Mouse (Mus musculus): ENCODE data around the gene Hnrnpdl.

Hnrnpdl gene

DNA sequence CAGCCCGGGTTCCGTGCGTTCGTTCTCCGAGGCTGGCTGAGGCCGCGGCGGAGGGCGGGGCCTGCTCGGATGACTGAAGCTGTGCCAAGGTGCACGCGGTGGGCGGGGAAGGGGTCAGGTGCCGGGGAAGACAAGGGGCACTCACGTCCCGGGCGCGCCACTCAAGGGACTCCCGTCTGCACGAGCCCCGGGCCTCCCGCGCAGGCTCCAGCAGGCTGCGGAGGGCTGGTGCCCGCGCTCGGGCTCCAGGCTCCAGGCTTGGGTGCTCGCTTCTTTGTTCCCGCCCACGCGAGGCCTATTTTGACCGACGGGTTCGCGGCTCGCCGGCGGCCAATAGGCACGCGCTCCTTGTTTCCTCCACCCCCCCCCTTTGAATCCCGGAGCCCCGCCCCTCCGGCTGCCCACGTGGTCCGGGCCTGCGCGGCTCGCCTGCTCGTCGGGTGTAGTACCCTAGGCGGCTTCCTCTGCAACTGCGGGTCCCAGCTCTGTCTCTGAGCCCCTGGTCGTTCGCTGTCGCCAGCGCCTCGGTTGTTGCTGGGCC is at the start of gene Hnrnpdl, which contains the start of gene Enoph1:
Hnrnpdl (minus strand) TSS at position 63 of the 541 bp plus-strand sequence.
Enoph1 (plus strand) TSS at position 384 of the 541 bp plus-strand sequence.
- no peak for DNase-seq (ENCODE audit: extremely low read depth, low read depth, low spot score)

DNA sequence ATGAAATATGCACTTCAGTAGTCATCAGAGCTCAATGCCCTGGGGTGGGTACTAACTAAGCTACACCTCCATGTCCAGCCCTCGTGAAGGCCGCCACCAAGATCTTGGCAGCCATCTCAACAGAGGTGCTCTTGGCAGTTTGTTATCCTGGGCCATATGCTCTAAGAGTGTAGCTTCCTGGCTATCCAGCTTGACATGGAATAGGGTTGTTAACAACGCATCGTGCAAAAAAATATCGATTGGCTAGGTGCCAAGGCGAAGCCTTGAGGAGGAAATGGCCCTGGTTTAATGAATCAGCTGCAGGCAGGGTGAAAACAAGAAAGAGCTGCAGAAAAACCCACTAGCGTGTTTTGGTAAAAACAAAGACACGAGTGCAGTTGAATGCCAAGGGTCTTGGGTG is 45.6 kb upstream of the Hnrnpdl start:
- no peak for DNase-seq (ENCODE audit: extremely low read depth, low read depth, low spot score)

DNA sequence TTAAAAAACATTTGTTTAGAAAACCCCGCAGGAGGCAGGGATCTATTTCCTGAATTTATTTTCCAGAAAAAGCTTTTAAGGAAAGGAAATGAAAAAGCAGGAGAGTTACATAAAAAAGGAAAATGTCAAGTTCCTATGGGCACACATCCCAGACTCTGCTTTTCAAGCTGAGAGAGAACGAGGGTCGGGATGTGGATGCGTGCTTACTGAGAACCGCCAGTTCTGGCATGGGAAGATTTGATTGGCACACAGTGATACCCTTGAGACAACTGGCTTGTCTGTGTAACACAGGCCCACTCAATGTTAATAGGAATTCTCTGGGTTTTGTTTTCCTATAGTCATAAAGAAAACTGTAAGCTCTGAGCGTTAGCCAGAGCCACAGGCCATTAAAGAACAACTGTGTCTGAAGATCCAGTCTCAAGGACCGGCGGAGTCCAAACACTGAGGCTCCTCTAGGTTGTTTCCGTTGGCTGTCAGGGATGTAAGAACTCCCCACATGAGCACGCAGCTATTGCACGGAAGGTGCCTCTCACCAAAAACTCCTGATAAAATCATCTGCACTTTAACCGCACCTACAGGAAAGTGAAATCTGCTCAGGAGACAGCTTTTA is 44.6 kb upstream of the Hnrnpdl start:
- no peak for DNase-seq (ENCODE audit: extremely low read depth, low read depth, low spot score)

DNA sequence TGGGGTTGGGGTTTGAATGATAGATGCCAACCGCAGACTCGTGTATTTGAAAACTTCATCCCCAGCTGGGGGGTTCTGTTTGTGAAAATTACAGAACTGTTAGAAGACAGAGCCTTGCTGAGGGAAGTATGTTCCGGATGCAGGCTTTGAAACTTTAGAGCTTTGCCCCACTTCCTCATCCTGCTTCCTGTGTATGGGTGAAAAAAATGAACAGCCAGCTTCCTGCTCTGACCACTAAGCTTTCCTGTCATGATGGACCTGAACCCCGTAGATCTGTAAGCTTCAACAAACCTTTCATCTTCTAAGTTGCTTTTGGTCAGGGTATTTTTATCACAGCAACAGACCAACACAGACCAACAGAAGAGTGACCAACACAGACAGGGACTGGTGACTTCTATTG is 42.5 kb upstream of the Hnrnpdl start:
- DNase-seq (ENCODE audit: extremely low read depth, low read depth, low spot score) = no peak

DNA sequence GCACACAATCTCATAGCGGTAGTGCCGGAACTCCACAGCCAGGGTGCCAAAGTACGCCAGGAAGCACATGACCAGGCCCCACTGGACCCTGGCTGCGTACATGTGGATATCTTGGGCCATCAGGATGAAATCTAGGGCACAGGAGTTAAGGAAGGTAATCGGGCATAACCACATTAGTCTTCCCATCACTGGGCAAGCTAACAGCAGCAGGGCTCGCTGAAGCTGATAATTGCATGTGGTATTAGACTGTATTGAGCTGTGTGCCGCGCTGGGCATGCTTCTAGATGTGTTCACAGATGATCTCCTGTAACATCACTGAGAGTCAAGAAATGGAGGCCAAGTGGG is 40.4 kb upstream of the Hnrnpdl start:
- DNase-seq (ENCODE audit: extremely low read depth, low read depth, low spot score) = no peak

DNA sequence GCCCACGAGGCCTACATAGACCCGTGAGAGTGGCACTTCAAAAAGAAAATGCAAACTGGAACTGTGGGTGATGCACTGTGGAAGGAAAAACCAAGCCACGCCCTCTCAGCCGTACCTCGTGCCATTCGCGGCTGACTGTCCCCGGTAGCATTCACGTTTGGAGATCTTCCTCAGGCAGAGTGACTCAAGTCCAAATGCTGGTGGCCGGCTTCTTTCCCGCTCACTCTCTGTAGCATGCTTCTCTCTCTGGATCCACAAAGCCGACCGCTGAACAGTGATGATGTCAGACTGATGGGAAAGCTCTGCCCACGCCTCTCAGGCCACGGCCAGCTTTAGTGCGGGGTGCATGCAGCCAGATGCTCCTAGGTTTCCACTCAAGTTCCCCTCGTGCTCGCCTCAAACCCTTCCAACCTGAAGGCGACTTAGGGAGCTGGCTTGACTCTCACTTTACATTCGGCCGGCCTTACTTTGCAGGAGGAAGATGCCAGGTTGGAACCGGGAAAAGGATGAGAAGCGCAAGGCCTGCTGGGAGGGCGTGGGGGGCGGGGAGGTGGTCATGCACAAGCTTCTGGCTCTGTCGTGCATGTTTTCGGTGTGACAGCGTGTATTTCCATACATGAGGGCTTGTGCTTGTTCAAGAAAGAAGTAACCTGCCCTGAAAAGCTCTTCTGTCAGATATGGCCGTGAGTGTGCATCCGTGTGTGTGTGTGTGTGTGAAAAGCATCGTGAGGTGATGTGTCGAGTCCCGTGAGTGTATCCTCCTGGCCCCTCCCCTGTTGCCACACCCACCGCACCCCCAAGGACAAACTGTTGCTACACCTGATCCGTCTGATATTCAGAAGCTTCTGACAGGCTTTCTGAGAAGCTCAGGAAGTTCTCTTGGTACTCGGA is 39.8 kb upstream of the Hnrnpdl start:
- DNase-seq (ENCODE audit: extremely low read depth, low read depth, low spot score) = no peak

DNA sequence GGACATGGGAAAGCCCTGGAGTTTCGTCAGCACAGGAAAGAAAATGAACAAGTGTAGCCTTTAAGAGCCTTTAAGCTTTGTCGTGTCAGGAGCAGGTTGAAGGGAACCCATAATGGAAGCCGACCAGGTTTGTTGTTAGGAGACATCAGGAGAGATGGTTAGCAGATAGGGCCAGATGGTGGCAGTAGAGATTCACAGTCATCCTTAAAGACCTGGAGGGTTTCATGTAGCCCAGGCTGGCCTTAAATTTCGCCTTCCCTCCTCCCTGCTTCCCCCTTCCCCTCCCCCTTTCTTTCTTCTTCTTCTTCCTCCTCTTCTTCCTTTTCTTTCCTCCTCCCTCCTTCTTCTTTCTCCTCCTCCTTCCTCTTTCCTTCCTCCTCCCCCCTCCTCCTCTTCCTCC is 35.1 kb upstream of the Hnrnpdl start:
- DNase-seq (ENCODE audit: extremely low read depth, low read depth, low spot score) = no peak

DNA sequence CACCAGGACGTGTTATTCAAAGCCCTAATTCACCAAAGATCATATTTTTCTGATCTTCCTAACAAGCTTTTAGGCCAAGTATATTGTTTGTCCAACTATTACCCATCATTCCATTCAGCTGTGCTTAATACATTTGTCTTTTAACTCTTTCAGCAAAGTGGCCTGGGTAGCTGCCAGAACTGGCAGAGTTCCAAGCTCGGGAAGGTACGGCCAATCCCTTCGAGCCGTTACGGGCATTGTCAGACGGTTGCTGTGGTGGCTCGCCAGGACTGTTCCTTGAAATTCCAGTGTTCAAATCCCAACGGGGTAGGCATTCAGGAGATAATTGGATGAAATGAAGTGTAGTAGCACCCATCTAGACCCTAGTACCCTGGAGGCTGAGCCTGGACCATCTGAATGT is 33.1 kb upstream of the Hnrnpdl start:
- DNase-seq (ENCODE audit: extremely low read depth, low read depth, low spot score) = no peak

DNA sequence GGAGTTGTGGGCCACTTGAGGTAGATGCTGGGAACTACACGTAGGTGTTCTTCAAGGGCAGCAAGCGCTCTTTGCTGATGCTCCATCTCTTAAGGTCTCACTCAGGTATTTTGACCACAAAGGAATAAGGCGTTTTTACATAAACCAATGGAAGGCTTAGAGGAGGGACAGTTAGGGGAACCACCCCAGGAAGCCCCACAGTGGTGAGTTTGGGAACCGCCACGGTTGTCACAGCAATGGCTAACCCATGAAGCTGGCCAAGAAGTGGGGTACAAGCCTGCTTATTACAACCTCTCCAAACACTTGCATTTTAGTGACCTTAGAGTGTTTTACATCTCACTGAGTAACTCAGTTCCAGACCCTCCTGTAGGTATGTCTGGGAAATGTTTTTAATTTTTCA is 32.1 kb upstream of the Hnrnpdl start:
- DNase-seq (ENCODE audit: extremely low read depth, low read depth, low spot score) = no peak

DNA sequence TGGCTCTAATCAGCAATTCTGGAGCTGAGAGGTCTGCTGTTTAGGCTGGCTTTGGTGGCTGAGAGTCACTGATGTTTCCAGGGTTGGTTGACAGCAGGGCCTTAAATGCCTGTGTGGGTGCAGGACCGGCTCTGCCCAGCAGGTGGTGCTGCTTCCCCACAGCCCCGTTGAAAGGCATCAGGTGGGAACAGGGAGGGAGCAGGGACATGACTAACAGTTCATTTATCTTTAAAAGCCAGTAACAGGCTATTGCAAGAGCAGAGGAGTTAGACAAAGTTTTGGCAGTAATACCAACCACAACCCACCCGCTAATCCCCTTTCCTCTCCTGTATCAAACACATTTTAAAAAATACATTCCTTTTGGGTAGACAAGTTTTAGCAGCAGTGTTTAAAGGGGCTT is 30.8 kb upstream of the Hnrnpdl start:
- no peak for DNase-seq (ENCODE audit: extremely low read depth, low read depth, low spot score)

DNA sequence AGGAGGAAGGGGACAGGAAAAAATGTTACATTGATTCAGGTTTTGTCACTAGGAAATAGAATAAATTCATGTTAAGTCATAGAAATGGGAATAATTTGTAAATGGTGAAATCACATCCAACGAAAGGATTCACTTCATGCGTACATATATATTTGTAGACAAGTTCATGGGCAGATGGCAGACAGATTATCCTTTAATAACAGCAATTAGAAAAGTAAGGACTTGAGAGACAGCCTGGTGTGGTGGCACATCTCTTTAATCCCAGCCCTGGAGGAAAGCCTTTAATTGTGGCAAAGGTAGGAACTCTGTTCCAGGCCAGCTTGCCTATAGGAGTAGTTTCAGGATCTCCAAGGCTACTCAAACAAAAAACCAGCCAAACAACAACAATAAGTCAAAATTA is 30.1 kb upstream of the Hnrnpdl start:
- DNase-seq (ENCODE audit: extremely low read depth, low read depth, low spot score) = no peak

DNA sequence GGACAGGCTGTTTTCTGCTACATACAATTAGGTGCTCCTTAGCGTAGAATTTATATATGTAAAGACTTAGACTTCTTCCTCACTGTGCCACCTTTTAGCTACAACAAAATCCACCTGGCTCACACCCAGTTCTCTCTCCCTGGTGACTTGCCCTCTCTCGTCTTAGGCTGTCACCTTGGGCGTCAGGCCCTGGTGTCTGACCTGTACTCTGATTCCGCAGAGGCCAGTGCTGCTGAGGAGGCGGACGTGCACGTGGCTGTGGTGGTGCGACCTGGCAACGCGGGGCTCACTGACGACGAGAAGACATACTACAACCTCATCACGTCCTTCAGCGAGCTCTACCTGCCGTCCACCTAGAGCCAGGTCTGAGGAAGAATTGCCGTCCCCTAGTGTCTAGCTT is 28.1 kb upstream of the Hnrnpdl start:
- no peak for DNase-seq (ENCODE audit: extremely low read depth, low read depth, low spot score)

DNA sequence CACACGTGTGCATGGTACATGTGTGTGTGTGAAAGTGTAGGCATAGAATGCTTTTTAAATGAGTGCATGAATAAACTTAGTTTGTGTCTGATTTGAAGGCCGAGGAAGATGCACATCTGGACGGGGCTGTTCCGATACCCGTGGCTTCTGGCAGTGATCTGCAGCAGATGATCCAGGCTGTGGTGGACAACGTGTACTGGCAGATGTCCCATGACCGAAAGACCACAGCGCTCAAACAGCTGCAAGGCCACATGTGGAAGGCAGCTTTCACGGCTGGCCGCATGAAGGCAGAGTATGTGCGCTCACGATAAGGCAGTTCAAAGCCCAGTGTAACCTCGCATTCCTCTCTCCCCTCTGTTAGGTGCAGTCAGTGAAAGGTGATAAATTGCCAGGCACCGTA is 21.4 kb upstream of the Hnrnpdl start:
- no peak for DNase-seq (ENCODE audit: extremely low read depth, low read depth, low spot score)

DNA sequence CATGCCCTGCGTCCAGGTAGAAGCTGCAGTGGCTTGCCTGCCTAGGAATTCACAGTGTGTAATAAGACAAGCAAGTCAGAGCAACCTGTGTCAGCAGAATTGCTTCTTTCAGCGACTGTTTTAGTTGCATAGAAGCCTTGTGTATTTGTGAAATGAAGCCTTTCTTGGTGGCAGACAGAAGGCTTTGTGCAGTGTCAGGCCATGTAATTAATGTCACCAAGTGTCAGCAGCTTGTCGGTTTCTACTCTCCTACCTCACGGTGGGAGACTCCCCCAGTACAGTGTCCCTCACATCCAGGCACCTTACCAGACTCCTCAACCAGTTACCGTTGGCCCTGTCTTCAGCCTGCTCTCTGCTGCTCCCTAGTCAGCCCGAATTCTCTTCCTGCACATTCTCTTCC is 19.9 kb upstream of the Hnrnpdl start:
- DNase-seq (ENCODE audit: extremely low read depth, low read depth, low spot score) = no peak

DNA sequence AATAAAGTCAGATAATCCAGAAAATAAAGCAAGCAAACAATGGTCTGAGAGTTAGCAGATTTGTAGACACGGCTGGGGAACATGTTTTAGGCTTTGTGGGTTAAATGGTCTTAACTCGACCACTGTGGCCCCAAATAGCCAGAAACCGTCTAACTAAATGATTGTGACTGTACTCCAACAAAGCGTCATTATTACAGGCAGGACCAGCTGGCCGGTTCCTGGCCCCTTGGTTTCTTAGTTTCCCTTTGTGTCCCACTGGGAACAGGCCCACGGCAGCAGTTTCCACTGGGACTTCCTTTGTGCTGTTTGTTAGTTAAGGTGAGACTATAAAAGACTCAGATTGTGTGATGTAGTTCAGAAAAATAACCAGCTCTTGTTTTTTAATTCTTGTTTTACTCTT is 19.3 kb upstream of the Hnrnpdl start:
- no peak for DNase-seq (ENCODE audit: extremely low read depth, low read depth, low spot score)

DNA sequence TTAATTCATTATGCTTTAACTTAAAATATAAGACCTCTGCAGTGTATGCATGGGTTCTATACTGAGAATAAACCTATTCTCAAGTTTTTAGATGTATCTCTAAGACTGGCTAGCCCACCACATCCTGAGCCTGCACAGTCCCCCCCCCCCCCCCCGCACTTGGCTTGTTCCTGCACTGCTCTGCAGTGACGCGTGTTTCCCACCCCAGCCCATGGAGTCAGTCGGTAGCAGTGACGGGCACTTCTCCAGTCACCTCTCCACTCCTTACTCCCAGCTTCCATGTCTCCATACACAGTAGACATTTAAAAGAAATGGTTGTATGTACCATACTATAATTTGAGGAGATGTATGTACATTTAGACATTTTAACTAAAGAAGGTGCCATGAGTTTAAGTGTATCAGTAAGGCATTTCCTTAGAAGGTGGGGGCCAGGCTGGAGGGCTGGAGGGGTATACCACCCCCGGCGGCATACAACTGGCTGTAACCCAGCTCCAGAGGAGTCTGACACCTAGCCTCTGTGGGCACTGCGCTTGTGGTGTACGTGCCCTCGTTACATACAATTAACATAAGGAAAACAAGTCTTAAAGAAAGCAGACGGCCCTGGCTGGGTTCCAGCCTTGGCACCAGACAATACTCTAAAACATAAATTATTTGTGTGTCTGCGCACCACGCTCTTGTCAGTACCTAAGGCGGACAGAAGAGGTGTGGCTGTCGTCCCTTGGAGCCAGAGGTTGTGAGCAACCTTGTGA is 18.2 kb upstream of the Hnrnpdl start:
- DNase-seq (ENCODE audit: extremely low read depth, low read depth, low spot score) = no peak

DNA sequence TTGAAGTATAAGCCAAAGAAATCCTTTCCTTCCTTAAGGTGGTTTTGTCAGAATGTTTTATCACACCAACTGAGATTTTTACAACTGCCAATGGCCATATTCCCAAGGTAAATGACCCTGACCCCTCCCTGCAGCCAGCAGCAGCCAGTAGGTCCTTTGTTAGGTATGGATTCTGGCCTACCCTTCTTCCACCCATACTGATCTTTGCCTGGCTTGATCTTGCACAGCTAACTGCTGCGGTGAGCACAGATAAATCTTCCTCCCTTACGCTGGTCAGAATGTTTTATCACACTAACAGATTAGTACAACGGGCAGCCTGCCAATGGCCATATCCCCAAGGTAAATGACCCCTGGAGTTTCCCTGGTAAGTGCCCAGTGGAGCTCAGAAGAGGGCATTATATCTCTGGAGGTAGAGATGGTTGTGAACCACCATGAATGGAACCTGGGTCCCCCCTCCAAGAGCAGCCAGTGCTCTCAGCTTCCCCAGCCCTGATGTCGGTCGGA is 16.5 kb upstream of the Hnrnpdl start:
- DNase-seq (ENCODE audit: extremely low read depth, low read depth, low spot score) = no peak

DNA sequence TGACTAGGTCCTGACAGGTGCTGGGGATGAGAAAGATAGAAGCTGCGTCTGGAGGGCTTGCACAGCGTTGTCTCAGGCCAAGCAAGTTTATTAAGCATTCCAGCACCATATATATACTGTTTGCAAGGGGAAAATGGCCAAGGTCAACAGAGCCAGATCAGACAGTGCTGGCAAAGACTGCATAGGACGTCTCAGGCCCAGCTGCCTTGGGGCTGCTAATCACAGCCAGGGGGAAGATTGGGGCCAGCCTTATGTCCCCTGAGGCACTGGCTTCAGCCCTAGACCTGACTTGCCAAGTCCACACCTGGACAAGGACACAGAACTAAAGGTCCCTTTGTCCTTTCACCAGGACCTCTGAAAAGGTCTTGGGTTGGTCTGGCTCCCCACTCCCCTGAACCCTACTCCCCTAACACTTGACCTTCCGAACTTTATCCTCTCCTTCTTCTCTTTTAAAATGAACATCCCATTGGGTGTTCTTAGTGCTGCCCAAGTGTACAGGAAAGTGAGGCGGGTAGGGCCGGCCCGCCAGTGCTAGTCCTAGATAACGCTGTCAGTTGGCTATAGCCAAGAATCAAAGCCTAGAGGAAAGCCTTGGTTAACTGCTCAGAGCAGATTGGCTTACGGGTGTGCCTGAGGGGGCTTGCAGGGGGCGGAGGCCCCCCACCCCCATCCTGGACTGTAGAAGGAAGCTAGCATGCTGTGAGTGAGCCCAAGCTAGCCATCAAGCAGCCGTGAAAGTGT is 15.5 kb upstream of the Hnrnpdl start:
- no peak for DNase-seq (ENCODE audit: extremely low read depth, low read depth, low spot score)

DNA sequence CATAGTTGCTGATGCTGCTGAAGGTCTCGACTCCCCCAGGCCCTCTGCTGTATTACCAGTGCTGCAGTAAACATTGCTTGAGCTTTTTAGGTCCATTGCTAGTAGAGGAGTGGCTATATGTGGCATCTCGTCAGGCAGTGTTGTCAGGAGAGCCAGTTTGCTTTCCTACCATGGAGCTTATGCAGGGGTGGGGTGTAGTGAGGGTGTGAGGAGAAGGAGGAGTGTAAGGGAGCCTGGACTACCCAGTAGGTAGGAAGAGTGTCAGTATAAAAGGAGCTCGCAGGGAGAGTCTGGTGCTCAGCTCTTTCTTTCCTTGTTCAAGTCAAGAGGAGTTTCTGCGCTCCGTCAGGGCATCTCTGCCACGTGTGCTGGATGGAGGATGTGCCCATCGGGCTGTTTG is 13.3 kb upstream of the Hnrnpdl start:
- DNase-seq (ENCODE audit: extremely low read depth, low read depth, low spot score) = no peak

DNA sequence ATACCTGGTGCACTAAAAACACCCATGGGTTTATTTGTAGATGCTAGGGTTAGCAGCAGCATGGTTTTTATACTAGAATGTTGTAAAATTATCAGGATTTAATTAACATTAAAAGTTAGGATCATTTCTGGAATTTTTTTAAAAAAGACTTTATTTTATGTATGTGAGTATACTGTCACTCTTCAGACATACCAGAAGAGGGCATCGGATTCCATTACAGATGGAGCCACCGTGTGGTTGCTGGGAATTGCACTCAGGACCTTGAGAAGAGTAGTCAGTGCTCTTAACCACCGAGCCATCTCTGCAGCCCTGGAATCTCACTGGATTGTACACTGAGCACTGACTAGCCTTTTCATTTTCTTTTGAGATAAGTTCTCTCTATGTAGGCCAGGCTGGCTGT is 10.4 kb upstream of the Hnrnpdl start:
- no peak for DNase-seq (ENCODE audit: extremely low read depth, low read depth, low spot score)

DNA sequence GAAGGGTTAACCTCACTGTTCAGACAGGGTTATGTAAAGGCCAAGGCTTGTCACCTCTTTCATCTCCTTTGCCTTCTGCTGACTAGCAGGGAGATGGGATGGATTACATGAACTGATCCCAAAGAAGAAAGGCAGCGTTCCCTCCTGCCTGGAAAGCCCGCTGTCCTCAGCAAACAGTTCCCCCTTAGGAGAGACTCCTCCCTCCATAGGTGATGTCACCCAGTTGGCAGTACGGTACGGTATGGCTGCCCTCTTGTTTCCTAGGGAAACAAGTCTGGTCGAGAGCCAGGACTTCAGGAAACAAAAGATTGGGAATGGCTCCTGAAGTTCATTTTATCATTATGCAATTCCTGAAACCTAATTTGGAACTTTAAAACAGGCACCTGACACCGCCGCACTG is 8.4 kb upstream of the Hnrnpdl start:
- no peak for DNase-seq (ENCODE audit: extremely low read depth, low read depth, low spot score)

Data from fat pad, adult 2 months (tissue).